8 mouse cellular contexts compared by ENCODE assay signal in genomic region chr19:4625179-4625828, GRCm38 (mm10). TPM values are rescaled to one million over a fixed set of nuclear protein-coding genes. Genes with fewer than 3 reads are reported as not detected.
DNase-seq lines count a peak whose midpoint lies in the region; ATAC-seq and TF ChIP-seq lines count a peak whose summit lies in the region.

Rce1 (minus strand) TSS chr19:4625641.

- H3K9me3 ChIP-seq in hindbrain, embryonic 10.5 days = no peaks in the 10 kb centered on the region
- H3K9me3 ChIP-seq in lung, postnatal 0 days (ENCODE audit: low read length) = no peaks in the 10 kb centered on the region

- H3K4me1 ChIP-seq in hindbrain, embryonic 10.5 days (replicated peaks) = peaks cover 55% of the 10 kb centered on the region
- peaks cover 10% of the 10 kb centered on the region; the same call in 1 of the 2 replicates for H3K4me1 ChIP-seq in lung, postnatal 0 days (ENCODE audit: insufficient read depth, low read depth, low read length)

- H3K9ac ChIP-seq in lung, postnatal 0 days (replicated peaks; ENCODE audit: low read depth) = peak within 1 kb of the TSS; percentile 89

- under 1% methylated on average over 64 of the region's 64 CpGs for WGBS in hindbrain, embryonic 10.5 days
- WGBS in lung, postnatal 0 days = 5% methylated on average over 54 of the region's 64 CpGs

- H3K27me3 ChIP-seq in hindbrain, embryonic 10.5 days (ENCODE audit: insufficient read depth, poor library complexity, severe bottlenecking) = no peaks in the 10 kb centered on the region
- no peaks in the 10 kb centered on the region for H3K27me3 ChIP-seq in lung, postnatal 0 days (replicated peaks; ENCODE audit: insufficient read depth, low read length)

- no peak for TF ChIP-seq CTCF in lung, postnatal 0 days (IDR thresholded peaks at IDR 0.05)

- peak within 1 kb of the TSS; percentile 84 for H3K4me3 ChIP-seq in hindbrain, embryonic 10.5 days
- peak within 1 kb of the TSS; percentile 87 for H3K4me3 ChIP-seq in lung, postnatal 0 days (ENCODE audit: low read depth, low read length)

- H3K36me3 ChIP-seq in hindbrain, embryonic 10.5 days = peaks cover 38% of the 10 kb centered on the region
- 0 out of 2 replicates have a peak, but pooled peaks cover 2% of the 10 kb centered on the region for H3K36me3 ChIP-seq in lung, postnatal 0 days (ENCODE audit: insufficient read depth, low read length)

- peak within 1 kb of the TSS; percentile 97 for H3K27ac ChIP-seq in hindbrain, embryonic 10.5 days
- H3K27ac ChIP-seq in lung, postnatal 0 days (ENCODE audit: low read length) = peak within 1 kb of the TSS; percentile 85

- peak; percentile 95 for ATAC-seq in lung, postnatal 0 days

- H3K4me2 ChIP-seq in lung, postnatal 0 days (replicated peaks; ENCODE audit: low read depth, low read length) = peak within 1 kb of the TSS; percentile 97

- TF ChIP-seq EP300 in lung, postnatal 0 days (IDR thresholded peaks at IDR 0.05) = no peak

- DNase-seq in Muller cell, postnatal 12 days (ENCODE audit: inconsistent ontology term) = peak; percentile 95
- DNase-seq in cerebellum, adult 9-10 months = peak; percentile 87
- peak; percentile 60 to 87 for DNase-seq in frontal cortex, adult 2 months (ENCODE audit: extremely low spot score in 1 of 2, low spot score in 1 of 2)
- peak; percentile 91 for DNase-seq in hindbrain, embryonic 10.5 days (ENCODE audit: low spot score)
- peak; percentile 83 for DNase-seq in layer of hippocampus, adult 9-11 months
- peak; percentile 96 for DNase-seq in lung, postnatal 0 days (ENCODE audit: low spot score)
- DNase-seq in ovary, postnatal 10 days (ENCODE audit: low spot score) = peak; percentile 75
- DNase-seq in thymus, postnatal 0 days (ENCODE audit: low spot score) = peak; percentile 91

RNA-seq across cellular contexts. Expression of gene Rce1, which starts in this region (rescaled TPM):
- 49.4 and 54.8 TPM in 2 replicates for polyA plus RNA-seq in frontal cortex, adult 2 months (2012; rRNA removed)
- polyA plus RNA-seq in hindbrain, embryonic 10.5 days (2016; fragmentation: Nextera tagmentation; extraction: Ambion mirVana) = 80.0 and 81.4 TPM in 2 replicates
- 52.5 and 54.9 TPM in 2 replicates for polyA plus RNA-seq in lung, postnatal 0 days (2015; fragmentation: Nextera tagmentation; extraction: Ambion mirVana)
- 51.0 and 51.9 TPM in 2 replicates for polyA plus RNA-seq in thymus, postnatal 0 days (2015; fragmentation: Nextera tagmentation; extraction: Ambion mirVana)

Comparison
In these comparisons a context has a peak if more than half of its experiments do, and no peak if none do; other contexts are left out.
1. Peak in every context shown above with its lines: DNase-seq, ATAC-seq, H3K4me3 ChIP-seq and H3K27ac ChIP-seq.